26 mouse cellular contexts compared by ENCODE assay signal in the genomic region with DNA sequence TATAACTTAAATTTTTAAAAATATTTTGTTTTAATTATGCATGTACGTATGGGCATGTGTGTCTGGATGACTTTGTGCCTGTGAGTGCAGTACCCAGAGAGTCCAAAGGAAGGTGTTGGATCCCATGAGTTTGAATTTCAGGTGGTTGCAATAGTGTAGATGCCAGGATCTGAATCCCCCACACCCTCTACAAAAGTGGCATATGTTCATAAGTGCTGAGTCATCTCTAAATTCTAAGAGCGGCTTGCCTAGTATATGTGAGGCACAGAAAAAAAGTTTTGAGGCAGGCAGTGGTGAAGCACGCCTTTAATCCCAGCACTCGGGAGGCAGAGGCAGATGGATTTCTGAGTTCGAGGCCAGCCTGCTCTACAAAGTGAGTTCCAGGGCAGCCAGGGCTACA. TPM values are rescaled to one million over a fixed set of nuclear protein-coding genes. Genes with fewer than 3 reads are reported as not detected.
"Had no signal": no experiment of that assay in that cellular context is flagged by ENCODE, and none has a peak within 500 bp of the region (broad histone marks: within the 10 kb centered on the region; RNA-seq: fewer than 3 reads in every experiment).

No protein-coding gene starts in this region.

- H3K27ac ChIP-seq: left cerebral cortex, adult 2 months; neural tube, embryonic 12.5 days; neural tube, embryonic 15.5 days; stomach, postnatal 0 days had no signal

- H3K27me3 ChIP-seq: neural tube, embryonic 12.5 days; neural tube, embryonic 15.5 days had no signal

- H3K36me3 ChIP-seq: neural tube, embryonic 12.5 days; neural tube, embryonic 15.5 days had no signal

- ATAC-seq: intestine, embryonic 16.5 days had no signal

- H3K9me3 ChIP-seq: neural tube, embryonic 12.5 days; neural tube, embryonic 15.5 days had no signal

- DNase-seq: kidney, adult 18-20 months; kidney, adult 9 months; kidney, postnatal 14 days; kidney, postnatal 4 days; layer of hippocampus, adult 9-11 months; lung, adult 2 months; lung, postnatal 14 days; lung, postnatal 4 days; midbrain, embryonic 14.5 days; right cerebral cortex, adult 18-20 months; right cerebral cortex, postnatal 14 days; right cerebral cortex, postnatal 4 days; thymus, adult 2 months; thymus, postnatal 14 days; thymus, postnatal 4 days had no signal

- H3K4me3 ChIP-seq: left cerebral cortex, adult 2 months; neural tube, embryonic 12.5 days; neural tube, embryonic 15.5 days had no signal

- H3K4me2 ChIP-seq: midbrain, embryonic 11.5 days; neural tube, embryonic 12.5 days; neural tube, embryonic 15.5 days had no signal

- H3K9ac ChIP-seq: neural tube, embryonic 12.5 days; neural tube, embryonic 15.5 days had no signal

RNA-seq across cellular contexts. Expression of gene Gm20425, which starts 24.3 kb away (rescaled TPM):
- total RNA-seq: megakaryocyte progenitor cell, adult 5-6 weeks; megakaryocyte-erythroid progenitor cell, adult 5-6 weeks; midbrain, postnatal 0 days had no signal
- polyA plus RNA-seq: intestine, embryonic 16.5 days; limb, embryonic 11.5 days; stomach, embryonic 14.5 days; thymus, adult 2 months had no signal
